Mouse (Mus musculus) midbrain, embryonic 12.5 days (tissue): ENCODE measurements at regions not wholly inside any gene's neighbourhood (a gene's known extent, or its start where the extent isn't known, plus 50 kb on each side); places are given as distances from the start of the nearest gene placed in this dataset.
"Not testable (repeated sequence)": the region's sequence is repeated elsewhere in the genome, so short reads cannot be mapped to it uniquely, and the experiment has no call there.

Experiments
- ATAC-seq: fragments of 200-750 bp; cut with Nextera tagmentation; 2 replicates; pipeline ENCODE4 v1.8.0; 2017; ENCODE audit warnings: low read depth, moderate TSS enrichment, moderate library complexity; ENCODE audit not compliant: low FRiP score
- H3K27ac ChIP-seq: fragments of 300-500 bp; sonication (generic); replicated peaks from 2 replicates; pipeline ENCODE4 v1.5.1; 2016; ENCODE audit warnings: mild to moderate bottlenecking
- H3K27me3 ChIP-seq: fragments of 300-500 bp; sonication (generic); 2 replicates; pipeline ENCODE4 v1.6.1; 2016; ENCODE audit warnings: mild to moderate bottlenecking
- H3K36me3 ChIP-seq: fragments of 300-500 bp; sonication (generic); 2 replicates; pipeline ENCODE4 v1.6.1; 2016
- H3K4me1 ChIP-seq: fragments of 300-500 bp; sonication (generic); 2 replicates; pipeline ENCODE4 v1.6.1; 2016
- H3K4me2 ChIP-seq: fragments of 300-500 bp; sonication (generic); replicated peaks from 2 replicates; pipeline ENCODE4 v1.6.1; 2016; ENCODE audit warnings: mild to moderate bottlenecking, moderate library complexity
- H3K4me3 ChIP-seq: fragments of 300-500 bp; sonication (generic); 2 replicates; pipeline ENCODE4 v1.5.1; 2016; ENCODE audit warnings: mild to moderate bottlenecking
- H3K9ac ChIP-seq: fragments of 300-500 bp; sonication (generic); replicated peaks from 2 replicates; pipeline ENCODE4 v1.6.1; 2016; ENCODE audit warnings: mild to moderate bottlenecking, moderate library complexity
- H3K9me3 ChIP-seq: fragments of 300-500 bp; sonication (generic); 2 replicates; pipeline ENCODE4 v1.6.1; 2016; ENCODE audit warnings: mild to moderate bottlenecking
- WGBS: fragments of 180-500 bp; shearing (Covaris S2); methylation state at CpG from one replicate; pipeline ENCODE4 v1.1.7; 2016; 5-methylcytosine and 5-hydroxymethylcytosine counted together

DNA sequence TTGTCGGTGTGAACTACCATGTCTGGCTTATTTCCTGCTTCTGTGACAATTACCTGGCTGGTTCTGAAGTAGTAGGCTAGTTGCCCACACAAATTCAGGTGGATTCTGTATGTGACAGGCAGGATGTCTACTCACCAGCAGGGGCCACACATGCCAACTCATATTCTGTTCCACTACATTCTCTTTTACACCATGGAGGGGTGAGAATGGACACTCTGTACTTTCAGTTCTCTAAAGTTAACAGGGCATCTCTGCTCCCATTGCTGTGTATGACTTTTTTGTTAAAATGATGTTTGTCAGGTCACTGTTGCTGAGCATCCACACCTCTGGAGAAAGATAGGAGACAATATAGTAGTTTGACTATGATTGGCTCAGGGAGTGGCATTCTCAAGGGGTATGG is 232.3 kb upstream of the Thrb start:
- Histone ChIP-seq H3K9ac (no peak overlapping the region), H3K9me3 (no peaks in the 10 kb centered on the region), H3K36me3 (no peaks in the 10 kb centered on the region), H3K27me3 (no peaks in the 10 kb centered on the region), H3K27ac (no peak overlapping the region), H3K4me3 (no peak overlapping the region), H3K4me2 (no peak overlapping the region), H3K4me1 (no peaks in the 10 kb centered on the region)
- ATAC-seq: no peak
- 85% methylated on average over 1 of the region's 1 CpGs for WGBS

- H3K27ac ChIP-seq: no peak overlapping the region
- no peak overlapping the region for H3K4me2 ChIP-seq
- H3K36me3 ChIP-seq: no peaks in the 10 kb centered on the region
- no peaks in the 10 kb centered on the region for H3K9me3 ChIP-seq
- no peak for ATAC-seq
- H3K9ac ChIP-seq: no peak overlapping the region
- H3K27me3 ChIP-seq: no peaks in the 10 kb centered on the region
- WGBS: 92% methylated on average over 3 of the region's 3 CpGs
- no peaks in the 10 kb centered on the region for H3K4me1 ChIP-seq
- no peak overlapping the region for H3K4me3 ChIP-seq
Observed at GRCm38 (mm10) chr14:17429157-17429556, 230.9 kb upstream of the Thrb start.

GRCm38 (mm10) chr14:17433346-17433745 is 226.7 kb upstream of the Thrb start:
- Histone ChIP-seq H3K27me3 (no peaks in the 10 kb centered on the region), H3K4me3 (no peak overlapping the region), H3K9me3 (no peaks in the 10 kb centered on the region), H3K27ac (no peak overlapping the region), H3K4me1 (no peaks in the 10 kb centered on the region), H3K36me3 (no peaks in the 10 kb centered on the region), H3K9ac (no peak overlapping the region), H3K4me2 (no peak overlapping the region)
- 85% methylated on average over 1 of the region's 1 CpGs for WGBS
- no peak for ATAC-seq

DNA sequence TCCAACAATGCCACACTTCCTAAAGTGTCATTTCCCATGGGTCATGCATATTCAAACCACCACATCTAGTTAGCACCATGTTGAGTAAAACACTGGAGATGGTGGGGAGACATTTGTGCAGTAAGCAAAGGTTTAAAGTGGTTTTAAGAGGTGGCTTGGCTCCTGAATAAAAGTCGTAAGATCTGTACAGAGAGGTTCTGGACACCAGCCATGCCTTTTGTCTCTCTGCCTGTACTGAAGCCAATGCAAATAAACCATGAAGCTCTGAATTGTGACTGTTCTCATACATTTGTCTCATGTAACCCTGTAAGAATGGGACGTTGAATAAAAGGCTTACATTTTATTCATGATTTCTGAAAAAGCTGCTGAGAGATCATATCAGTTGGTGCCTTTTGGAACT is 202.1 kb upstream of the Thrb start:
- Histone ChIP-seq H3K9ac (no peak overlapping the region), H3K27me3 (no peaks in the 10 kb centered on the region), H3K4me2 (no peak overlapping the region), H3K9me3 (no peaks in the 10 kb centered on the region), H3K27ac (no peak overlapping the region), H3K4me3 (no peak overlapping the region), H3K4me1 (no peaks in the 10 kb centered on the region), H3K36me3 (no peaks in the 10 kb centered on the region)
- no peak for ATAC-seq
- 75% methylated on average over 2 of the region's 2 CpGs for WGBS

DNA sequence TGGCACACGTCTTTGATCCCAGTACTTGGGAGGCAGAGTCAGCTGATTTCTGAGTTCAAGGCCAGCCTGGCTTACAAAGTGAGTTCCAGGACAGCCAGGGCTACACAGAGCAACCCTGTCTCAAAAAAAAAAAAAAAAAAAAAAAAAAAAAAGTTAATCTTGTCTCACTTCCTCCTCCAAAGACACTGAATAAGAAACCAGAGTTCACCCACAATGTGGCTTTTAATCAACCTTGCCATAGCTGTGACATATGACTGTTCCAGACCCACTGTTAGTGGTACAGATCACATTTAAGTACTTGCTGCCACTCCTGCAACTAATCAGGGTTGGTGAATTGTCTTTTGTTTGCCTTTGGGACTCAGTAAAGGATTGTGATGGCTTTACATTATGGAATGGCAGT is 181.1 kb upstream of the Thrb start:
- no peak overlapping the region for H3K27ac ChIP-seq
- no peaks in the 10 kb centered on the region for H3K9me3 ChIP-seq
- no peak overlapping the region for H3K4me3 ChIP-seq
- no peak for ATAC-seq
- 86% methylated on average over 1 of the region's 1 CpGs for WGBS
- no peak overlapping the region for H3K9ac ChIP-seq
- H3K27me3 ChIP-seq: no peaks in the 10 kb centered on the region
- H3K36me3 ChIP-seq: no peaks in the 10 kb centered on the region
- H3K4me2 ChIP-seq: no peak overlapping the region
- no peaks in the 10 kb centered on the region for H3K4me1 ChIP-seq

DNA sequence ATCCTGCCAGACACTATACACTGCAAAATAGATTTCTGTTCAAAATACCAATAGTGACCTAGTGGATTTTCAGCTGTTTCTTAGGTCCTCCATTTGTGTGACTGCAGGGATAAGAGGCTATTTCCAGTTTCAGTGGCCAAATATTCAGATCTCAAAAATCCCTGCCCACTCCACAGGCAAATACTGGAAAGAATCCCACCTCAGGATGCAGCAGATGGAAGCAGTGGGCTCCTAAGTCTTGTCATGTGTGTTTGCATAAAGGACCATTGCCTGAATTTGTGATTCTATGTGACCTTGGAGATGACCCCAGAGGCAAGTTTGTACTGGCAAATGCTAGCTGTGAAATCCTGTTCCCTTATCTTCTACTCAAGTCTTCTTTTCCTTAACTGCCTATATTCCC is 175.2 kb upstream of the Thrb start:
- no peak for ATAC-seq
- H3K27ac ChIP-seq: no peak overlapping the region
- no peak overlapping the region for H3K9ac ChIP-seq
- no peak overlapping the region for H3K4me3 ChIP-seq
- no peak overlapping the region for H3K4me2 ChIP-seq
- H3K9me3 ChIP-seq: no peaks in the 10 kb centered on the region
- H3K4me1 ChIP-seq: no peaks in the 10 kb centered on the region
- no peaks in the 10 kb centered on the region for H3K27me3 ChIP-seq
- H3K36me3 ChIP-seq: no peaks in the 10 kb centered on the region

- Histone ChIP-seq H3K36me3 (no peaks in the 10 kb centered on the region), H3K27me3 (no peaks in the 10 kb centered on the region), H3K4me2 (no peak overlapping the region), H3K4me3 (no peak overlapping the region), H3K27ac (no peak overlapping the region), H3K9ac (no peak overlapping the region), H3K9me3 (no peaks in the 10 kb centered on the region), H3K4me1 (no peaks in the 10 kb centered on the region)
- no peak for ATAC-seq
- 81% methylated on average over 1 of the region's 1 CpGs for WGBS
Observed at GRCm38 (mm10) chr14:17513756-17514155, 146.3 kb upstream of the Thrb start.

DNA sequence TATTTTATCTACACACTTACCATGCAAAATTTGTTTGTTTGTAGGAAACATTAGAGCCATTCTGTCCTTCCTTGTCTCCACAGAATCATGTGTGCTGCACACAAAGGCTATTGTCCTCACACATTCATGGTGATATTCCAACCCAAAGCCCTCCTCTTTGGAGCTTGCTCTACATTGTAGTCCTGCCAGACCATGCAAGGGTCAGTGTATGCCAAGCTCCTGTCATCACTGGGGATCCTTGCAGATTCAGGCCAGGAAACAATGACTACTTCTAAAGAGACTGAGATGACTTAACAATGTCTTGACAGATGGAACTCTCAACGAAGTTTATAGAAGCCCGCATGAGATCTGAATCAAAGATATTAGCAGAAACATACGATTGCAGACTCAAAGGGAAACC is 137.4 kb upstream of the Thrb start:
- Histone ChIP-seq H3K4me2 (no peak overlapping the region), H3K27ac (no peak overlapping the region), H3K27me3 (no peaks in the 10 kb centered on the region), H3K4me1 (no peaks in the 10 kb centered on the region), H3K9ac (no peak overlapping the region), H3K36me3 (no peaks in the 10 kb centered on the region), H3K9me3 (no peaks in the 10 kb centered on the region), H3K4me3 (no peak overlapping the region)
- 89% methylated on average over 3 of the region's 3 CpGs for WGBS
- ATAC-seq: no peak

DNA sequence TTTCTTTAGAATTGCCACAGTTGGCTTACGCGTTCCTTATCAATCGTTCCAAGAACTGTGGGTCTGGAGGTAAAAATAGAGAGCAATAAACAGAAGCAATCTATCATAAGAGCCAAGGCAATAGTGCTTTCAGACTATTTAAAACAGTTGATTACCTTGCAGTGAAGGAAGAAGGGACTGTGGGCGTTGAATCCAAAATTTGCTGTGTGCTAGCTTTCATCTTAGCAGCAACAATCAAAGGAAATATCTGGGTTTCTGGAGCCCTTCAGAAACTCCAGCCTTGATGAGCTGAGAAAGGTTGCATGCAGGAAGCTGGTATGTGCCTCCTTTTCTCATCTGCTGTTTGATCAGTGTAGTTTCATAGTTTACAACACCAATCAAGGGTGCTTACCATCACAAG is 136.1 kb upstream of the Thrb start:
- no peaks in the 10 kb centered on the region for H3K9me3 ChIP-seq
- no peak overlapping the region for H3K4me3 ChIP-seq
- H3K9ac ChIP-seq: no peak overlapping the region
- H3K27ac ChIP-seq: no peak overlapping the region
- no peaks in the 10 kb centered on the region for H3K27me3 ChIP-seq
- no peak overlapping the region for H3K4me2 ChIP-seq
- ATAC-seq: no peak
- WGBS: 94% methylated on average over 4 of the region's 4 CpGs
- H3K4me1 ChIP-seq: no peaks in the 10 kb centered on the region
- H3K36me3 ChIP-seq: no peaks in the 10 kb centered on the region

GRCm38 (mm10) chr14:17539322-17539721 is 120.7 kb upstream of the Thrb start:
- no peak overlapping the region for H3K27ac ChIP-seq
- H3K4me3 ChIP-seq: no peak overlapping the region
- ATAC-seq: no peak
- H3K9ac ChIP-seq: no peak overlapping the region
- H3K4me1 ChIP-seq: no peaks in the 10 kb centered on the region
- no peaks in the 10 kb centered on the region for H3K9me3 ChIP-seq
- 92% methylated on average over 1 of the region's 1 CpGs for WGBS
- H3K36me3 ChIP-seq: no peaks in the 10 kb centered on the region
- H3K27me3 ChIP-seq: no peaks in the 10 kb centered on the region
- no peak overlapping the region for H3K4me2 ChIP-seq

- H3K27ac ChIP-seq: no peak overlapping the region
- H3K36me3 ChIP-seq: no peaks in the 10 kb centered on the region
- no peak overlapping the region for H3K4me2 ChIP-seq
- whole genome bisulfite sequencing: 92% methylated on average over 1 of the region's 1 CpGs
- no peak overlapping the region for H3K4me3 ChIP-seq
- no peak overlapping the region for H3K9ac ChIP-seq
- ATAC-seq: no peak
- no peaks in the 10 kb centered on the region for H3K4me1 ChIP-seq
- H3K9me3 ChIP-seq: no peaks in the 10 kb centered on the region
- no peaks in the 10 kb centered on the region for H3K27me3 ChIP-seq
Observed at GRCm38 (mm10) chr14:17556458-17556857, 103.6 kb upstream of the Thrb start.

DNA sequence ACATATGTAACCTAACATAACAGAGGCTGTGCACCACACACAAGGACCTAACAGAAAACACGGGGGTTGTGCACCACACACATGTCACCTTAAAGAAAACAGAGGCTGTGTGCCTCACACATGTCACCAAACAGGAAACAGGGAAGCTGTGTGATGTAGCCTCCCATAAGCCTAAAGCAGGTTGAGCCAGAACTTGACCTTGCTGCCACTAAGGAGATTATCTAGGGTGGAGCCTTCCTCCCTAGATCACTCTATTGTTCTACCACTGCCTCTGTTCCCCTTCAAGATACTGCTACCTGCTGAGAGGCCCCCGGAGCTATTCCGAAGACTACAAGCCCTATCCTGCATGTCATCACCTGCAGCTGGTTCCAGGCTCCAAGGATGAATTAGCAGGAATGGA is 100.1 kb upstream of the Thrb start:
- ATAC-seq, H3K4me3 ChIP-seq, H3K27ac ChIP-seq, H3K9ac ChIP-seq, H3K9me3 ChIP-seq, H3K27me3 ChIP-seq, H3K4me1 ChIP-seq, H3K36me3 ChIP-seq, H3K4me2 ChIP-seq: not testable (repeated sequence)
- 38% methylated on average over 3 of the region's 3 CpGs for WGBS

GRCm38 (mm10) chr14:17567927-17568326 is 92.1 kb upstream of the Thrb start:
- ATAC-seq: no peak
- 67% methylated on average over 1 of the region's 1 CpGs for WGBS

More at GRCm38 (mm10) chr14:17567927-17568326, 92.1 kb upstream of the Thrb start:
- H3K4me2 ChIP-seq: no peak overlapping the region
- H3K27me3 ChIP-seq: no peaks in the 10 kb centered on the region
- no peak overlapping the region for H3K27ac ChIP-seq
- H3K9ac ChIP-seq: no peak overlapping the region
- H3K4me1 ChIP-seq: no peaks in the 10 kb centered on the region
- no peaks in the 10 kb centered on the region for H3K36me3 ChIP-seq
- H3K4me3 ChIP-seq: no peak overlapping the region
- H3K9me3 ChIP-seq: no peaks in the 10 kb centered on the region
